Mouse (Mus musculus) heart, embryonic 15.5 days (tissue): ENCODE measurements at regions not wholly inside any gene's neighbourhood (a gene's known extent, or its start where the extent isn't known, plus 50 kb on each side); places are given as distances from the start of the nearest gene placed in this dataset.

Experiments used
- ATAC-seq: fragments of 200-750 bp; cut with Nextera tagmentation; replicated peaks from 2 replicates; pipeline ENCODE4 v1.8.0; 2017; ENCODE audit warnings: low read depth, moderate TSS enrichment; ENCODE audit not compliant: insufficient number of reproducible peaks, insufficient read depth, low FRiP score
- H3K27ac ChIP-seq: fragments of 300-500 bp; sonication (generic); 2 replicates; pipeline ENCODE4 v1.5.1; 2015; ENCODE audit warnings: mild to moderate bottlenecking, inconsistent platforms
- H3K27me3 ChIP-seq: fragments of 300-500 bp; sonication (generic); 2 replicates; pipeline ENCODE4 v1.6.1; 2015; ENCODE audit warnings: inconsistent platforms
- H3K36me3 ChIP-seq: fragments of 300-500 bp; sonication (generic); 2 replicates; pipeline ENCODE4 v1.6.1; 2015; ENCODE audit warnings: mild to moderate bottlenecking, inconsistent platforms
- H3K4me1 ChIP-seq: fragments of 300-500 bp; sonication (generic); replicated peaks from 2 replicates; pipeline ENCODE4 v1.6.1; 2015; ENCODE audit warnings: inconsistent platforms
- H3K4me2 ChIP-seq: fragments of 300-500 bp; sonication (generic); 2 replicates; pipeline ENCODE4 v1.6.1; 2015; ENCODE audit warnings: inconsistent platforms, mild to moderate bottlenecking, moderate library complexity
- H3K4me3 ChIP-seq: fragments of 300-500 bp; sonication (generic); 2 replicates; pipeline ENCODE4 v1.5.1; 2015; ENCODE audit warnings: mild to moderate bottlenecking, inconsistent platforms
- H3K9ac ChIP-seq: fragments of 300-500 bp; sonication (generic); 2 replicates; pipeline ENCODE4 v1.6.1; 2015; ENCODE audit warnings: mild to moderate bottlenecking, inconsistent platforms
- H3K9me3 ChIP-seq: fragments of 300-500 bp; sonication (generic); replicated peaks from 2 replicates; pipeline ENCODE4 v1.6.1; 2016; ENCODE audit warnings: inconsistent platforms
- WGBS: fragments of 180-500 bp; shearing (Covaris S2); methylation state at CpG from one replicate; pipeline ENCODE4 v1.1.7; 2015; ENCODE audit warnings: mixed read lengths; 5-methylcytosine and 5-hydroxymethylcytosine counted together

- Histone ChIP-seq H3K36me3 (no peaks in the 10 kb centered on the region), H3K27me3 (no peaks in the 10 kb centered on the region), H3K4me1 (no peaks in the 10 kb centered on the region), H3K27ac (no peak overlapping the region), H3K4me3 (no peak overlapping the region), H3K9ac (no peak overlapping the region), H3K4me2 (no peak overlapping the region), H3K9me3 (no peaks in the 10 kb centered on the region)
- ATAC-seq = no peak
- WGBS = 75% methylated on average over 7 of the region's 7 CpGs
Measured at GRCm38 (mm10) chr13:84054956-84055355, 167.1 kb upstream of the Tmem161b start.

- no peak overlapping the region for H3K4me3 ChIP-seq
- H3K9me3 ChIP-seq = no peaks in the 10 kb centered on the region
- no peak overlapping the region for H3K27ac ChIP-seq
- no peak for ATAC-seq
- H3K27me3 ChIP-seq = no peaks in the 10 kb centered on the region
- H3K4me1 ChIP-seq = no peaks in the 10 kb centered on the region
- H3K9ac ChIP-seq = no peak overlapping the region
- no peak overlapping the region for H3K4me2 ChIP-seq
- H3K36me3 ChIP-seq = no peaks in the 10 kb centered on the region
Measured at GRCm38 (mm10) chr13:84055576-84055975, 166.5 kb upstream of the Tmem161b start.

GRCm38 (mm10) chr13:84056451-84056850 is 165.6 kb upstream of the Tmem161b start:
- Histone ChIP-seq H3K9me3 (no peaks in the 10 kb centered on the region), H3K4me1 (no peaks in the 10 kb centered on the region), H3K4me3 (no peak overlapping the region), H3K4me2 (no peak overlapping the region), H3K36me3 (no peaks in the 10 kb centered on the region), H3K27me3 (no peaks in the 10 kb centered on the region), H3K9ac (no peak overlapping the region), H3K27ac (no peak overlapping the region)
- WGBS = 76% methylated on average over 1 of the region's 3 CpGs
- ATAC-seq = no peak

GRCm38 (mm10) chr13:84056998-84057397 is 165.1 kb upstream of the Tmem161b start:
- no peak overlapping the region for H3K4me2 ChIP-seq
- H3K4me1 ChIP-seq = no peaks in the 10 kb centered on the region
- H3K27ac ChIP-seq = no peak overlapping the region
- H3K27me3 ChIP-seq = no peaks in the 10 kb centered on the region
- 69% methylated on average over 5 of the region's 5 CpGs for whole genome bisulfite sequencing
- H3K9ac ChIP-seq = no peak overlapping the region
- no peak for ATAC-seq
- no peak overlapping the region for H3K4me3 ChIP-seq
- no peaks in the 10 kb centered on the region for H3K36me3 ChIP-seq
- H3K9me3 ChIP-seq = no peaks in the 10 kb centered on the region

GRCm38 (mm10) chr13:84057456-84057855 is 164.6 kb upstream of the Tmem161b start:
- no peak overlapping the region for H3K27ac ChIP-seq
- no peak overlapping the region for H3K9ac ChIP-seq
- H3K27me3 ChIP-seq = no peaks in the 10 kb centered on the region
- no peak overlapping the region for H3K4me2 ChIP-seq
- no peaks in the 10 kb centered on the region for H3K9me3 ChIP-seq
- no peak for ATAC-seq
- H3K36me3 ChIP-seq = no peaks in the 10 kb centered on the region
- H3K4me3 ChIP-seq = no peak overlapping the region
- H3K4me1 ChIP-seq = no peaks in the 10 kb centered on the region

- ATAC-seq = no peak
- Histone ChIP-seq H3K9ac (no peak overlapping the region), H3K27ac (no peak overlapping the region), H3K9me3 (no peaks in the 10 kb centered on the region), H3K4me3 (no peak overlapping the region), H3K36me3 (no peaks in the 10 kb centered on the region), H3K4me1 (no peaks in the 10 kb centered on the region), H3K27me3 (no peaks in the 10 kb centered on the region), H3K4me2 (no peak overlapping the region)
- WGBS = 65% methylated on average over 3 of the region's 3 CpGs
Measured at GRCm38 (mm10) chr13:84058251-84058650, 163.8 kb upstream of the Tmem161b start.

- no peaks in the 10 kb centered on the region for H3K9me3 ChIP-seq
- peak overlapping the region; percentile 26 for H3K4me3 ChIP-seq
- H3K27me3 ChIP-seq = no peaks in the 10 kb centered on the region
- 14% methylated on average over 10 of the region's 10 CpGs for whole genome bisulfite sequencing
- no peak for ATAC-seq
- no peak overlapping the region for H3K9ac ChIP-seq
- H3K4me1 ChIP-seq = no peaks in the 10 kb centered on the region
- H3K27ac ChIP-seq = no peak overlapping the region
- peak overlapping the region; percentile 44 for H3K4me2 ChIP-seq
- no peaks in the 10 kb centered on the region for H3K36me3 ChIP-seq
Measured at GRCm38 (mm10) chr13:84059031-84059651, 163.0 kb upstream of the Tmem161b start.

GRCm38 (mm10) chr13:84059661-84060452 is 162.2 kb upstream of the Tmem161b start:
- no peak for ATAC-seq

GRCm38 (mm10) chr13:84060453-84060834 is 161.7 kb upstream of the Tmem161b start:
- Histone ChIP-seq H3K36me3 (no peaks in the 10 kb centered on the region), H3K9me3 (no peaks in the 10 kb centered on the region), H3K27me3 (no peaks in the 10 kb centered on the region), H3K4me3 (no peak overlapping the region), H3K4me1 (no peaks in the 10 kb centered on the region), H3K9ac (no peak overlapping the region), H3K27ac (no peak overlapping the region), H3K4me2 (no peak overlapping the region)
- no peak for ATAC-seq
- 67% methylated on average over 3 of the region's 3 CpGs for WGBS

More at GRCm38 (mm10) chr13:84059661-84060452, 162.2 kb upstream of the Tmem161b start:
- 37% methylated on average over 5 of the region's 5 CpGs for WGBS
- H3K36me3 ChIP-seq = no peaks in the 10 kb centered on the region
- H3K4me1 ChIP-seq = no peaks in the 10 kb centered on the region
- H3K27me3 ChIP-seq = no peaks in the 10 kb centered on the region
- no peaks in the 10 kb centered on the region for H3K9me3 ChIP-seq
- H3K4me2 ChIP-seq = no peak overlapping the region
- H3K27ac ChIP-seq = no peak overlapping the region
- no peak overlapping the region for H3K4me3 ChIP-seq
- H3K9ac ChIP-seq = no peak overlapping the region

- no peaks in the 10 kb centered on the region for H3K9me3 ChIP-seq
- no peak overlapping the region for H3K9ac ChIP-seq
- no peak overlapping the region for H3K4me2 ChIP-seq
- 87% methylated on average over 3 of the region's 3 CpGs for WGBS
- no peaks in the 10 kb centered on the region for H3K36me3 ChIP-seq
- H3K27ac ChIP-seq = no peak overlapping the region
- H3K4me1 ChIP-seq = no peaks in the 10 kb centered on the region
- no peak for ATAC-seq
- no peaks in the 10 kb centered on the region for H3K27me3 ChIP-seq
- no peak overlapping the region for H3K4me3 ChIP-seq
Measured at GRCm38 (mm10) chr13:84060906-84061305, 161.2 kb upstream of the Tmem161b start.

GRCm38 (mm10) chr13:84061820-84062480 is 160.1 kb upstream of the Tmem161b start:
- Histone ChIP-seq H3K36me3 (no peaks in the 10 kb centered on the region), H3K27ac (no peak overlapping the region), H3K4me3 (no peak overlapping the region), H3K4me1 (no peaks in the 10 kb centered on the region), H3K27me3 (no peaks in the 10 kb centered on the region), H3K9ac (no peak overlapping the region), H3K9me3 (no peaks in the 10 kb centered on the region), H3K4me2 (no peak overlapping the region)
- WGBS = 47% methylated on average over 7 of the region's 7 CpGs
- ATAC-seq = no peak
